Mouse (Mus musculus) stomach, postnatal 0 days (tissue): ENCODE measurements around the gene A530084C06Rik.

Experiments used
- CTCF ChIP-seq: IDR thresholded peaks from 2 replicates; pipeline ENCODE4 v1.5.1; 2016; ENCODE audit warnings: antibody characterized with exemption, low read depth, mild to moderate bottlenecking, moderate library complexity
- EP300 ChIP-seq: optimal IDR thresholded peaks from 2 replicates; pipeline ENCODE3; 2016; ENCODE audit warnings: antibody characterized with exemption

DNA sequence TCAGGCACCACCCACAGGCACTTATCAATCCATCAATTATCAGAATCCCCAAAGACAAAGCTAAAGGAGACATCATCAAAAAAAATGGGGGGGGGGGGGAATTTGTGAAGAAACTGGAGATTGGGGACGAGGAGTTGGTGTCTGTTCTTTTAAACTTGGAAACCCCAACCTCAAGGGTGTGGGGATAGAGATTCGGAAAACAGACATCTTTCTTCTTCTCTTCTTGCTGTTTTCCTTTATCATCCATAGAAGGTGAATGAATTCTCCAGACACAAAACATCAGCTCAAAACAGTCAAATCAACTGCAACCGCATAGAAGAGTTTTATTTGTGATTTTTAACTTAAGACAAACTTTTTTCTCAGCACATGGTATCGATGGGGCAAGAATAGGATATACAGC is 3.3 kb downstream of the A530084C06Rik start, which contains the start of gene Foxq1:
- TF ChIP-seq CTCF (no peak), EP300 (no peak)
